Mouse (Mus musculus): ENCODE measurements around the gene Sesn3. TPM values are rescaled to one million over a fixed set of nuclear protein-coding genes. Genes with fewer than 3 reads are reported as not detected.

Gene Sesn3
- polyA plus RNA-seq, 1 experiment from 2014 or later: 16.9 TPM

DNA sequence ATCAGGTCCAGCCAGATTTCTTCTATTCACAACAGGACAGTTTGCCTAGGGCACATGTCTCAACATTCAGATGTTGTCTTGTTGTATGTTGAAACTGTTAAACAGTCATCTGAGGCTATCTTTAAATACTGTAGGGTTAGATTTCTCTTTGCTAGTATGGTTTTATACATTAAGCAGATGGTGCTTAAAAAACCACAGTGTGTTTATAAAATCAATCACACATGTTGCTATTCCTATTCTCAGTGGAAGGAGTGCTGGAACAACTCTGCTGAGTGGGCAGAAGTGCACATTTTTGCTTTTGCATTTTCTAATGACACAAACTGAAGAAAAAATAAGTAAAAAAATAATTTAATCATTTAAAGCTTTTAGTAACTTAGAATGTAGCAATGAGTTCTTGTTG, 25.0 kb downstream of the Sesn3 start:
- Histone ChIP-seq H3K27ac (ENCODE audit: low read length) (no peak overlapping the region), H3K4me2 (replicated peaks; ENCODE audit: low read depth, low read length) (no peak overlapping the region), H3K4me3 (ENCODE audit: low read length) (no peak overlapping the region), H3K27me3 (ENCODE audit: insufficient read depth, low read length) (no peaks in the 10 kb centered on the region), H3K36me3 (ENCODE audit: insufficient read depth, low read length) (no peaks in the 10 kb centered on the region), H3K9ac (replicated peaks; ENCODE audit: low read length) (no peak overlapping the region), H3K4me1 (ENCODE audit: insufficient read depth, low read length) (peaks cover 25% of the 10 kb centered on the region), H3K9me3 (ENCODE audit: low read length) (no peaks in the 10 kb centered on the region)
- ATAC-seq (ENCODE audit: low FRiP score, low TSS enrichment): no peak

DNA sequence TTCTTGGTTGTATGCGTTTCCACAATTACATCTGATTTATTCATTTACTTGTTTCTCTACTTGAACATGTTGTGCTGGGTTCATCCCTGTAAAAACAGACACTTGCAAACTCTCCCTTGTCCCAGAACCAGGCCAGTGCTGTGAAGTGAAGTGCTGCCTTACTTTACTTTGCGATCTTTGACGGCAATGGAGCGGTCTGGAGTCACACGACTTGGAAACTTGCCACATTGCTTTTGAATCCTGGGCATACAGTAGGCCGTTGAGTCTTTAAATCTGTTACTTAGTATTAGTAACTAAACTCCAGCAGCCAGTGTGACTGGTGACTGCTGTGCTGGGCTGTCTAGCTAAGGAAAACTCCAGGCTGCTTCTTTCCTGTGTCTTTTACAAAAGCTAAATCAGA, 25.9 kb downstream of the Sesn3 start:
- no peak overlapping the region for H3K4me2 ChIP-seq (replicated peaks; ENCODE audit: low read depth, low read length)
- peaks cover 21% of the 10 kb centered on the region for H3K4me1 ChIP-seq (ENCODE audit: insufficient read depth, low read length)
- H3K36me3 ChIP-seq (ENCODE audit: insufficient read depth, low read length): no peaks in the 10 kb centered on the region
- no peak overlapping the region for H3K9ac ChIP-seq (replicated peaks; ENCODE audit: low read length)
- 50% methylated on average over 6 of the region's 6 CpGs for WGBS
- no peak overlapping the region for H3K4me3 ChIP-seq (ENCODE audit: low read length)
- H3K9me3 ChIP-seq (ENCODE audit: low read length): no peaks in the 10 kb centered on the region
- no peaks in the 10 kb centered on the region for H3K27me3 ChIP-seq (ENCODE audit: insufficient read depth, low read length)
- ATAC-seq (ENCODE audit: low FRiP score, low TSS enrichment): no peak
- no peak overlapping the region for H3K27ac ChIP-seq (ENCODE audit: low read length)

DNA sequence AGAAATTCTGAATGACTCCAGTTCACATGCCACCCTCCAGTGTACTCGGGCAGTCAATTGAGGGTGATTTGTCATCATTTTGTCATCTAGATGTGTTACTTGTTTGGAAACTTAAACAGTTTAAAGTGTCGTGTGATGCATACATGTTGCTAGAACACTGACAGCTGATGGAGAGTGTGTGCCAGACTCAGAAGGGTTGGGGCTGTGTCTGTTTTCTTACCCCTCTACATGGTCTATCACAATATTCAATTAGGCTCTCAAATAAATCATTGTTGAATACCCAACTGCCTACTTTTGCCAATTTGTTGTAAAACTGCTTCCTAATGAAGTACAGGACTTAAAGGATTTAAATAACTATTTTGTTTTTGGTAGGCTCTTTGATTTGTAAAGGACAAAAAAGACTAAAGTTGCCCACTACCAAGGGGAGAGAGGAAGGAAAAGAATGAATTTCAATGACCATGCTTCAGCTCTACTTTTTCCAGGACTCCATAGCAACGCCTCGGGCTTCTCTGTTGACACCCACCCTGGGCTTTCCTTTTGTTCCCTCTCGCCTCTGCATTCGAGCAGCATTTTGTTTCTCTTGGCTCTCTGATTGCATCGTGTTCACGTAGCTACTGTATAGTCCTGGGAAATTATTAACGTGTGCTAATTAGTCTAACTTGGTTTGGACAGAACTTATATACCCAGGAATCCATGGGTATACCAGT, 29.5 kb downstream of the Sesn3 start:
- H3K4me2 ChIP-seq (replicated peaks; ENCODE audit: low read depth, low read length): no peak overlapping the region
- WGBS: 70% methylated on average over 9 of the region's 9 CpGs
- H3K9ac ChIP-seq (replicated peaks; ENCODE audit: low read length): no peak overlapping the region
- no peaks in the 10 kb centered on the region for H3K27me3 ChIP-seq (ENCODE audit: insufficient read depth, low read length)
- ATAC-seq (ENCODE audit: low FRiP score, low TSS enrichment): no peak
- no peaks in the 10 kb centered on the region for H3K9me3 ChIP-seq (ENCODE audit: low read length)
- H3K4me3 ChIP-seq (ENCODE audit: low read length): no peak overlapping the region
- peaks cover 12% of the 10 kb centered on the region for H3K4me1 ChIP-seq (ENCODE audit: insufficient read depth, low read length)
- no peak overlapping the region for H3K27ac ChIP-seq (ENCODE audit: low read length)
- H3K36me3 ChIP-seq (ENCODE audit: insufficient read depth, low read length): peaks cover 13% of the 10 kb centered on the region

DNA sequence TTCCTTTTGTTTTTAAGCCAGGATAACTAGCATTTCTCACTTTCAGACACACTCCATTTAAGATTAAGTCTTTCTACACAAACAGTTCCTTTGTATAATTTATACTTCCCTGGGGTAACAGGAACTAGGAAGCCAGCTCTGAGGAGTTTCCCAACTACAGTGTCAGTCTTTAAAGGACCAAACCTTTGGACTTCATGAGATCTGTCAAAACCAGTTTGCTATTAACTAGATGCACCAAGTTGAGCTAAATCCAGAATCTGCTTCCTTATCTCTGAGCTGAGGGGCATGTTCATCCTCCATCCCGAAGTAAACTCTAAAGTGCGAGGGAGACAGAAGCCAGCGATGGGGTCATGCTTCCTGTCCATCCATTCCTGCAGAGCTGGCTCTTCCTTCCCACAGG, 32.5 kb downstream of the Sesn3 start:
- no peak for ATAC-seq (ENCODE audit: low FRiP score, low TSS enrichment)
- Histone ChIP-seq H3K36me3 (ENCODE audit: insufficient read depth, low read length) (peaks cover 22% of the 10 kb centered on the region), H3K4me3 (ENCODE audit: low read length) (no peak overlapping the region), H3K27me3 (ENCODE audit: insufficient read depth, low read length) (no peaks in the 10 kb centered on the region), H3K27ac (ENCODE audit: low read length) (no peak overlapping the region), H3K9ac (replicated peaks; ENCODE audit: low read length) (no peak overlapping the region), H3K4me1 (ENCODE audit: insufficient read depth, low read length) (peaks cover 3% of the 10 kb centered on the region), H3K4me2 (replicated peaks; ENCODE audit: low read depth, low read length) (no peak overlapping the region), H3K9me3 (ENCODE audit: low read length) (no peaks in the 10 kb centered on the region)
- 83% methylated on average over 3 of the region's 3 CpGs for WGBS

DNA sequence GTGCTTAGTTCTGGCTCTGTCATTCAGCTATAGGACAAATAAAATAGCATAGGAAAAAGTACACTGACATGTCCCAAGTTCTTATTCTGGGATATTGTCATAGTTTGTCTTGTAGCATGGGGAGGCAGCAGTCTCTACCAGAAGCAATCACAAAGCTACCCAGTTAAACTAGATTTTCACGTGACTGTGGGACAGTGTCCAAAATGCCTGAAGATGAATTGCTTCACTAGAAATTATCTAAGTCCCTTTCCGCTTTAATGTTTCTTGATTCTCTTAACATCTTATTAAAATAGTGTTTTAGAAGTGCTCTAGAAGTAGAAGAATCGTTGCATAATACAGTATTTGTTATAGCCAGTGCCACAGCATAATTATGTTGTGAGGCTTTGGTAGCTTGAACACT, 39.1 kb downstream of the Sesn3 start:
- H3K27me3 ChIP-seq (ENCODE audit: insufficient read depth, low read length): no peaks in the 10 kb centered on the region
- H3K4me2 ChIP-seq (replicated peaks; ENCODE audit: low read depth, low read length): no peak overlapping the region
- no peak overlapping the region for H3K27ac ChIP-seq (ENCODE audit: low read length)
- H3K9me3 ChIP-seq (ENCODE audit: low read length): no peaks in the 10 kb centered on the region
- no peak for ATAC-seq (ENCODE audit: low FRiP score, low TSS enrichment)
- no peak overlapping the region for H3K9ac ChIP-seq (replicated peaks; ENCODE audit: low read length)
- 86% methylated on average over 3 of the region's 3 CpGs for WGBS
- H3K4me1 ChIP-seq (ENCODE audit: insufficient read depth, low read length): no peaks in the 10 kb centered on the region
- H3K4me3 ChIP-seq (ENCODE audit: low read length): no peak overlapping the region
- peaks cover 48% of the 10 kb centered on the region for H3K36me3 ChIP-seq (ENCODE audit: insufficient read depth, low read length)

DNA sequence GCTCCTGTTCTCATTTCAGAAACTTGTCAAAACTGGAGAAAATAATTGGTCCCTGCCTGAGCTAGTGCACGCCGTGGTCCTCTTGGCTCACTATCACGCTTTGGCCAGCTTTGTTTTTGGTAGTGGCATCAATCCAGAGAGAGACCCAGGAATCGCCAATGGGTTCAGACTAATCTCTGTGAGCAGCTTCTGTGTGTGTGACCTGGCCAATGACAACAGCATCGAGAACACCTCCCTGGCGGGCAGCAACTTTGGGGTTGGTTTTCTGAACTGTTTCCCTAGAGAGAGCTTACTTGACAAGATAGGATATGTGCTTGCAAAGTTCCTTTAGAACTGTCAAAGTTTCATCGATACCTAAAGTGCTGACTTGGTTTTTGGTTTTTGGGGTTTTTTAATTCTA, 39.6 kb downstream of the Sesn3 start:
- Histone ChIP-seq H3K27me3 (ENCODE audit: insufficient read depth, low read length) (no peaks in the 10 kb centered on the region), H3K4me2 (replicated peaks; ENCODE audit: low read depth, low read length) (no peak overlapping the region), H3K9ac (replicated peaks; ENCODE audit: low read length) (no peak overlapping the region), H3K9me3 (ENCODE audit: low read length) (no peaks in the 10 kb centered on the region), H3K36me3 (ENCODE audit: insufficient read depth, low read length) (peaks cover 50% of the 10 kb centered on the region), H3K4me1 (ENCODE audit: insufficient read depth, low read length) (no peaks in the 10 kb centered on the region), H3K27ac (ENCODE audit: low read length) (no peak overlapping the region), H3K4me3 (ENCODE audit: low read length) (no peak overlapping the region)
- no peak for ATAC-seq (ENCODE audit: low FRiP score, low TSS enrichment)
- 86% methylated on average over 7 of the region's 7 CpGs for WGBS

DNA sequence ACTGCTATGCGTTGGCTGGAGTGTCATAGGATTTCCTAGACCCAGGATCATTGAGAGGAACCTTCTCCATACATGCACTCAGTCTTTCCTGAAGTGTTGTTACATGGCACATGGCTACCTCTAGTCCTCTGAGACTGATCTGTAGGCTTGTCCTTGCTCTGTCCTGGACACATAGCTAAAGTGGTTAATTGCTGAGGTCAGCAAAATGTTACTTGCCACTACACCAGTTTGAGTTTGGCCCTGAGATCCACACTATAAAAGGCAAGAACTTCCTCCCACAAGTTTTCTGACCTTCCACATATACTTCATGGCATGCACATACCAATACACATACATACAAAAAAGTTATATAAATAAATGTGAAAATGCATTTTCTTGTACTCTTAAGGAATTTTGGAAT, 41.8 kb downstream of the Sesn3 start:
- no peak overlapping the region for H3K27ac ChIP-seq (ENCODE audit: low read length)
- no peaks in the 10 kb centered on the region for H3K9me3 ChIP-seq (ENCODE audit: low read length)
- H3K27me3 ChIP-seq (ENCODE audit: insufficient read depth, low read length): no peaks in the 10 kb centered on the region
- H3K4me3 ChIP-seq (ENCODE audit: low read length): no peak overlapping the region
- WGBS: 93% methylated on average over 1 of the region's 1 CpGs
- peaks cover 55% of the 10 kb centered on the region for H3K36me3 ChIP-seq (ENCODE audit: insufficient read depth, low read length)
- ATAC-seq (ENCODE audit: low FRiP score, low TSS enrichment): no peak
- no peaks in the 10 kb centered on the region for H3K4me1 ChIP-seq (ENCODE audit: insufficient read depth, low read length)
- H3K9ac ChIP-seq (replicated peaks; ENCODE audit: low read length): no peak overlapping the region
- no peak overlapping the region for H3K4me2 ChIP-seq (replicated peaks; ENCODE audit: low read depth, low read length)

DNA sequence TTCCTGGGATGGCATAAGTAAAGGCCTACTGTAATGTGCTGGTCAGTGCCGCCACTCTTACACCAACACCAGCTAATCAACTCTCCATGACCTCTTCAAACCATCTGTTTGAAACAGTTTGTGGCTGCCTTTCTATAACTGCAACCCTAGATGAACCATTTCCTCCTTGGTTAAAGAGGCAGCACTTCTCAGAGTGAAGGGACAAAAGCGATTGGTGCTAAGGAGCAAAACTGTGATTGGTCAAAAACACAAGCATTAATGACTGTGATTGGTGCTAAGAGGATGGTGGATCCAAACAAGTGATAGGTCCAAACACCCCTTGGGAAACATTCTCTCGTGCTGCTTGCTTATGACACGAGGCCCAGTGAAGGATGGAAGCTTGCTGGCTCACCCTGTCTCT, 61.0 kb downstream of the Sesn3 start:
- no peak overlapping the region for H3K4me3 ChIP-seq (ENCODE audit: low read length)
- no peak overlapping the region for H3K4me2 ChIP-seq (replicated peaks; ENCODE audit: low read depth, low read length)
- H3K9ac ChIP-seq (replicated peaks; ENCODE audit: low read length): no peak overlapping the region
- H3K4me1 ChIP-seq (ENCODE audit: insufficient read depth, low read length): no peaks in the 10 kb centered on the region
- ATAC-seq (ENCODE audit: low FRiP score, low TSS enrichment): no peak
- peaks cover 12% of the 10 kb centered on the region; the same call in 1 of the 2 replicates for H3K36me3 ChIP-seq (ENCODE audit: insufficient read depth, low read length)
- no peak overlapping the region for H3K27ac ChIP-seq (ENCODE audit: low read length)
- H3K9me3 ChIP-seq (ENCODE audit: low read length): no peaks in the 10 kb centered on the region
- 84% methylated on average over 4 of the region's 4 CpGs for WGBS
- no peaks in the 10 kb centered on the region for H3K27me3 ChIP-seq (ENCODE audit: insufficient read depth, low read length)

DNA sequence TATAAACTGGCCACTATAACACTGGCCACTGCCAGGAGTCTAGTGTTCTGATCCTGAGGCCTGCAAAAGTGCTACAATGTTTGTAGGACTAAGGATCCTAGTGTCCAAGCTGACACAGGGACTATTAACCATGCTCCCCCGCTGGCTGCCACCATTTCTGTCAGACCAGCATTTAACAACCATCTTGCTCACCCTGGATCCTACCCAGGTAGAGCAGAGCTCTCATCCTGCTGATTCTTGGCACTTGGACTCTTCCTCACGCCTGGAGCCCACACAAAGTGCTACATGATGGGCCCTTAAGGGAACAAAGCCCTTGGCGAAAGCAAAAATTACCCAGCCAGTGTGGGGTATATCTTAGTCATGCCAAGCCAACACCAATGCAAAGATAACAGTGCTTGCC, 62.0 kb downstream of the Sesn3 start:
- no peak overlapping the region for H3K9ac ChIP-seq (replicated peaks; ENCODE audit: low read length)
- 95% methylated on average over 3 of the region's 3 CpGs for WGBS
- H3K27me3 ChIP-seq (ENCODE audit: insufficient read depth, low read length): no peaks in the 10 kb centered on the region
- no peaks in the 10 kb centered on the region for H3K9me3 ChIP-seq (ENCODE audit: low read length)
- H3K4me2 ChIP-seq (replicated peaks; ENCODE audit: low read depth, low read length): no peak overlapping the region
- no peaks in the 10 kb centered on the region for H3K4me1 ChIP-seq (ENCODE audit: insufficient read depth, low read length)
- H3K4me3 ChIP-seq (ENCODE audit: low read length): no peak overlapping the region
- no peak for ATAC-seq (ENCODE audit: low FRiP score, low TSS enrichment)
- H3K27ac ChIP-seq (ENCODE audit: low read length): no peak overlapping the region
- H3K36me3 ChIP-seq (ENCODE audit: insufficient read depth, low read length): peaks cover 7% of the 10 kb centered on the region; the same call in 1 of the 2 replicates

DNA sequence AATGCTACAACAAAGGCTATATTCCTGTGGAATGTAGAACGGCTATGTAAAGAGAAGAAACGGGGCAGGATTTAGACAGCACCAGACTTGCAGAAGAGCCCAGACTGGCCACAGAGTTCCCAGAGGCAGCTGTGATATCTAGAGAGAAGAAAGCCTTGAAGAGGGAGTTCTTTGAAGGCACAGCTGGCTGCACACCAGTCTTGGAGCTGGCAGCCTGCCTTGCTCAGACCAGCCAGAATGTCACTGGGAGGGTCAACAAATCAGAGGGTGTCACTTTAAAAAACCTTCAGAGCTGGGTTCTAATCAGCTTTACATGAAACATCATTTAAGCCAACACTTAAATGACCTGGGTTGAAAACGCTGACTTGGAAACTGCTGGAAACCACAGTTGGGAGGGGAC, 63.8 kb downstream of the Sesn3 start:
- Histone ChIP-seq H3K27me3 (ENCODE audit: insufficient read depth, low read length) (no peaks in the 10 kb centered on the region), H3K9me3 (ENCODE audit: low read length) (no peaks in the 10 kb centered on the region), H3K4me1 (ENCODE audit: insufficient read depth, low read length) (no peaks in the 10 kb centered on the region), H3K4me2 (replicated peaks; ENCODE audit: low read depth, low read length) (no peak overlapping the region), H3K9ac (replicated peaks; ENCODE audit: low read length) (no peak overlapping the region), H3K27ac (ENCODE audit: low read length) (no peak overlapping the region), H3K36me3 (ENCODE audit: insufficient read depth, low read length) (no peaks in the 10 kb centered on the region), H3K4me3 (ENCODE audit: low read length) (no peak overlapping the region)
- 67% methylated on average over 3 of the region's 3 CpGs for WGBS
- no peak for ATAC-seq (ENCODE audit: low FRiP score, low TSS enrichment)

Data from kidney, embryonic 16.5 days (tissue).